Mouse (Mus musculus) lung, postnatal 0 days (tissue): ENCODE results near the gene Aldh1a2.

Source experiments
- CTCF ChIP-seq: IDR thresholded peaks from 2 replicates; pipeline ENCODE4 v1.5.1; 2016; ENCODE audit warnings: antibody characterized with exemption, mild to moderate bottlenecking
- EP300 ChIP-seq: IDR thresholded peaks from 2 replicates; pipeline ENCODE4 v1.6.1; 2016; ENCODE audit warnings: antibody characterized with exemption, mild to moderate bottlenecking, control low read depth

DNA sequence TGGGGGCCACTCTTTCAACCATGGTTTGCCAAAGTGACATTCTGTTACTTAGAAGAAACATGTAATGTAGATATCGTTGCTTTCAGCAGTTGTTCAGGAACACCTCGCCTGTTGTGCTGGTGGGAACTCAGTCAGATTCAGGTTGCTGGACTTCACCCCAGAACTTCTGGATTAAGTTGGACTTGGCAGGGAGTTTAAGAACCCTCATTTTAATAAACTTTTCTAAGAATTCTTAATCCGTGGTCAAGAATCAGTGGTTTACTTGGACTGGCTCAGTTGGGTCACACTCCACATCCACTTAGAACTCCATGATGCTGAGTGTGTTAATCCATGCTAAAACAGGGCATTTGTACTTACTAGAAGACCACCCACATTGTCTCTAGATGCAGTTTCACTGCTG is 54.6 kb downstream of the Aldh1a2 start:
- TF ChIP-seq CTCF, result no peak
- TF ChIP-seq EP300, result no peak
